Mouse (Mus musculus) hindbrain, embryonic 12.5 days (tissue): Measurements from ENCODE around the gene Dnaic1. TPM values are rescaled to one million over a fixed set of nuclear protein-coding genes. Genes with fewer than 3 reads are reported as not detected.
A peak's percentile ranks its signal among the peaks of the same experiment; 100 is the strongest.

Source experiments
- ATAC-seq: fragments of 200-750 bp; cut with Nextera tagmentation; 2 replicates; pipeline ENCODE4 v1.8.0; 2017; ENCODE audit warnings: moderate TSS enrichment; ENCODE audit not compliant: low FRiP score
- H3K27ac ChIP-seq: fragments of 300-500 bp; sonication (generic); 2 replicates; pipeline ENCODE4 v1.5.1; 2016; ENCODE audit warnings: mild to moderate bottlenecking
- H3K27me3 ChIP-seq: fragments of 300-500 bp; sonication (generic); 2 replicates; pipeline ENCODE4 v1.6.1; 2016; ENCODE audit warnings: mild to moderate bottlenecking
- H3K36me3 ChIP-seq: fragments of 300-500 bp; sonication (generic); 2 replicates; pipeline ENCODE4 v1.6.1; 2016; ENCODE audit warnings: mild to moderate bottlenecking
- H3K4me1 ChIP-seq: fragments of 300-500 bp; sonication (generic); 2 replicates; pipeline ENCODE4 v1.6.1; 2016
- H3K4me2 ChIP-seq: fragments of 300-500 bp; sonication (generic); replicated peaks from 2 replicates; pipeline ENCODE4 v1.6.1; 2016; ENCODE audit warnings: mild to moderate bottlenecking
- H3K4me3 ChIP-seq: fragments of 300-500 bp; sonication (generic); 2 replicates; pipeline ENCODE4 v1.5.1; 2016; ENCODE audit warnings: mild to moderate bottlenecking
- H3K9ac ChIP-seq: fragments of 300-500 bp; sonication (generic); 2 replicates; pipeline ENCODE4 v1.6.1; 2016; ENCODE audit warnings: mild to moderate bottlenecking, moderate library complexity
- H3K9me3 ChIP-seq: fragments of 300-500 bp; sonication (generic); replicated peaks from 2 replicates; pipeline ENCODE4 v1.6.1; 2016; ENCODE audit warnings: mild to moderate bottlenecking
- WGBS: fragments of 180-500 bp; shearing (Covaris S2); methylation state at CpG from one replicate; pipeline ENCODE4 v1.1.7; 2016; 5-methylcytosine and 5-hydroxymethylcytosine counted together
- polyA plus RNA-seq: library from polyadenylated mRNA; unstranded; fragments of >200 nt; fragmentation: Nextera tagmentation; extraction: Ambion mirVana; gene quantifications from 2 replicates; pipeline ENCODE4 v1.2.1, GENCODE M21; 2016

Dnaic1 gene
- 2.3 and 2.8 TPM in 2 replicates for polyA plus RNA-seq

GRCm38 (mm10) chr4:41569411-41569885 is at the start of gene Dnaic1, which contains the start of gene Fam219a:
TSS of gene Dnaic1 (plus strand) at chr4:41569775.
TSS of gene Fam219a (minus strand) at chr4:41569538.
- ATAC-seq = peak; percentile 98

DNA sequence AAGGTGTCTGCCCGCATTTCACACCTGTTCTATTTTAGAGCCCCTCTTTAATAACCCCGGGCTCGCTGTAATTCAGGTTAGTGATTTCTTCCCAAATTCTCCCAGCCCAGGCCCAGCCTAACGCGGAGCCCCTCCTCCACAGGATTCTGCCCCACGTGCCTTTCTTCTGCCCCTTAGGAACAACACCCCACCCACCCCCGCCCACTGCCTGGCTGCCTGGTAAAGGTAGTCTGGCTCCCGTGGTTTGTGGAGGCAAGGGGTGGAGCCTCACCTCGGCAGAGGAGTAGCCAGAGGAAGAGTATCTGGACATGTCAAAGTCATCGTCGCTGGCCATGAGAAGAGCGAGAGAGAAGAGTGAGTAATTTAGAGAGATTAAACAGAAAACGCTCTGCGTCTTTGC is 48.9 kb upstream of the Dnaic1 start:
- Histone ChIP-seq H3K27ac (no peak overlapping the region), H3K4me2 (no peak overlapping the region), H3K4me1 (no peaks in the 10 kb centered on the region), H3K36me3 (peaks cover 26% of the 10 kb centered on the region), H3K9ac (no peak overlapping the region), H3K4me3 (no peak overlapping the region), H3K27me3 (no peaks in the 10 kb centered on the region), H3K9me3 (no peaks in the 10 kb centered on the region)
- ATAC-seq = no peak
- 42% methylated on average over 14 of the region's 14 CpGs for WGBS

More at GRCm38 (mm10) chr4:41569411-41569885, at the start of gene Dnaic1, which contains the start of gene Fam219a:
- H3K27me3 ChIP-seq = no peaks in the 10 kb centered on the region; the same call in 1 of the 2 replicates
- no peaks in the 10 kb centered on the region for H3K36me3 ChIP-seq
- H3K4me3 ChIP-seq = peak within 1 kb of the TSS; percentile 77
- WGBS = under 1% methylated on average over 41 of the region's 41 CpGs
- peak within 1 kb of the TSS; percentile 64 for H3K4me2 ChIP-seq
- H3K27ac ChIP-seq = peak within 1 kb of the TSS; percentile 94
- H3K4me1 ChIP-seq = peaks cover 34% of the 10 kb centered on the region
- peak within 1 kb of the TSS; percentile 90 for H3K9ac ChIP-seq
- H3K9me3 ChIP-seq = no peaks in the 10 kb centered on the region

- Histone ChIP-seq H3K27ac (no peak overlapping the region), H3K36me3 (peaks cover 26% of the 10 kb centered on the region), H3K4me2 (no peak overlapping the region), H3K27me3 (no peaks in the 10 kb centered on the region), H3K4me3 (no peak overlapping the region), H3K9ac (no peak overlapping the region), H3K9me3 (no peaks in the 10 kb centered on the region), H3K4me1 (peaks cover 9% of the 10 kb centered on the region)
- WGBS = 84% methylated on average over 6 of the region's 6 CpGs
- ATAC-seq = no peak
Measured at GRCm38 (mm10) chr4:41522136-41522535, 47.4 kb upstream of the Dnaic1 start.

GRCm38 (mm10) chr4:41522788-41523187 is 46.8 kb upstream of the Dnaic1 start:
- Histone ChIP-seq H3K4me2 (no peak overlapping the region), H3K9ac (no peak overlapping the region), H3K27me3 (no peaks in the 10 kb centered on the region), H3K27ac (no peak overlapping the region), H3K4me3 (no peak overlapping the region), H3K4me1 (peaks cover 16% of the 10 kb centered on the region), H3K36me3 (peaks cover 26% of the 10 kb centered on the region), H3K9me3 (no peaks in the 10 kb centered on the region)
- no peak for ATAC-seq
- WGBS = 59% methylated on average over 5 of the region's 5 CpGs

DNA sequence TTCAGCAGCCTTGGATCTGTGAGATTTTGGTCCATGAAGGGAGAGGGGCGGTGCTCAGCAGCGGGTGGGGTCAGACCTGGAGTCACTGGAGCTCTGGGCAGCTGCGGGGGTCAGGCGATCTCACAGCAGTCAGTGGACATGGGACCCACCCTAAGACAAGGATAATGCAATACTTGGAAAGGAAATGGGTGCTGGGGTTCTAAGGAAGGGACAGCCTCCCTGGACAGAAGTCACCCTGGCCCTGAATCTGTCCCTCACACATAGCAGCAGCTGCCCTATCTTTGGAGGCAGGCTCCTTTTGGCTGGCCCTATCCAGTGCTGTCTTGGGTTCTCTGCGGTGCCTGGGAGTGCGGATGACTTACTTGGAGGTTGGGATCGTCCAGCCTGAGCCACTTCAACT is 45.7 kb upstream of the Dnaic1 start:
- Histone ChIP-seq H3K9ac (no peak overlapping the region), H3K36me3 (peaks cover 16% of the 10 kb centered on the region), H3K27me3 (no peaks in the 10 kb centered on the region), H3K27ac (no peak overlapping the region), H3K4me2 (no peak overlapping the region), H3K9me3 (no peaks in the 10 kb centered on the region), H3K4me1 (peaks cover 26% of the 10 kb centered on the region), H3K4me3 (no peak overlapping the region)
- 79% methylated on average over 7 of the region's 7 CpGs for WGBS
- no peak for ATAC-seq

DNA sequence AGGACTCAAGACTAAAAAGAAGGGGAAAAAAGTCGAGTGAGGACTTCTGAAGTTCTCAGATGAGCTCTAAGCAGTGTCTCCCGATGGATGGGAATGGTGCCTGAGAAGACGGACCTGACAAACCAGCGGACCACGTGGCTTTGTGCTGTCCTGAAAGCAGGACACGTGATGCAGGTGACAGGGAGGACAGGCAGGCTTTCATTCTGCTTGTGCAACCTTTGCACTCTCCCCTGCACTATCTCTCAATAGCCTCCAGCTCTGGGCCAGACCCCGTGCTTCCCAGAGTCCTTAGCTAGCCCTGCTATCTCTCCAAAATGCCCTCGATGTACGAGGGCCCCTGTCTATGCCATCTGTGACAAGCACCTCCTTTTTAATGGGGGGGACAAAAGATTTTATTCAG is 44.7 kb upstream of the Dnaic1 start:
- no peak for ATAC-seq
- no peak overlapping the region for H3K27ac ChIP-seq
- WGBS = 72% methylated on average over 9 of the region's 9 CpGs

DNA sequence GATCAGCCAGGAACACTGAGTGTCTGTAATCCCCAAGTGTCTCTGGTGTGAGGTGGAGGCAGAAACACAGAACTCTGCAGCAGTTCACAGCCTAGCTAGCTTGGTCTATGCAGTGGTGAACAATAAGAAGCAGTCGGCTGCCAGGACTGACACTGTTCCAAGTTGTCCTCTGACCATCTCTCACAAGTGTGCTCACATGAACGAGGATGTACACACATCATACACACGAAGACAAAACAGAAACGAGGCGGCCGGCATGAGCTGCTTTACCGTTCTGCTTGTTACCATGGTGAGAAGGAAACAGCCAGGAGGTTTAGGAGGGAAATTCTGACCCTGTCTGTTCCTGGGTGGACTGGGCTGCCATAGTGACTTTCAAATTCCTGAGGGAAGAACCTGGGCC is 43.0 kb upstream of the Dnaic1 start:
- Histone ChIP-seq H3K4me2 (0 out of 2 replicates have a peak overlapping the region, but pooled peaks have one; percentile 21), H3K4me1 (peaks cover 45% of the 10 kb centered on the region)
- 25% methylated on average over 7 of the region's 7 CpGs for WGBS

More for the DNA sequence above, 44.7 kb upstream of the Dnaic1 start:
- Histone ChIP-seq H3K4me2 (no peak overlapping the region), H3K4me3 (no peak overlapping the region), H3K4me1 (peaks cover 32% of the 10 kb centered on the region), H3K36me3 (peaks cover 7% of the 10 kb centered on the region), H3K9ac (no peak overlapping the region), H3K27me3 (no peaks in the 10 kb centered on the region), H3K9me3 (no peaks in the 10 kb centered on the region)

GRCm38 (mm10) chr4:41527076-41527475 is 42.5 kb upstream of the Dnaic1 start:
- ATAC-seq = no peak
- H3K4me2 ChIP-seq = peak overlapping the region; percentile 21; the same call in 1 of the 2 replicates
- H3K36me3 ChIP-seq = no peaks in the 10 kb centered on the region
- H3K4me1 ChIP-seq = peaks cover 50% of the 10 kb centered on the region
- no peaks in the 10 kb centered on the region for H3K9me3 ChIP-seq
- H3K27ac ChIP-seq = peak overlapping the region; percentile 72
- 28% methylated on average over 13 of the region's 13 CpGs for WGBS
- H3K9ac ChIP-seq = no peak overlapping the region
- no peaks in the 10 kb centered on the region for H3K27me3 ChIP-seq
- no peak overlapping the region for H3K4me3 ChIP-seq

More for the DNA sequence above, 43.0 kb upstream of the Dnaic1 start:
- Histone ChIP-seq H3K27ac (peak overlapping the region; percentile 72), H3K9me3 (no peaks in the 10 kb centered on the region), H3K4me3 (no peak overlapping the region), H3K9ac (no peak overlapping the region), H3K36me3 (no peaks in the 10 kb centered on the region), H3K27me3 (no peaks in the 10 kb centered on the region)
- ATAC-seq = no peak

DNA sequence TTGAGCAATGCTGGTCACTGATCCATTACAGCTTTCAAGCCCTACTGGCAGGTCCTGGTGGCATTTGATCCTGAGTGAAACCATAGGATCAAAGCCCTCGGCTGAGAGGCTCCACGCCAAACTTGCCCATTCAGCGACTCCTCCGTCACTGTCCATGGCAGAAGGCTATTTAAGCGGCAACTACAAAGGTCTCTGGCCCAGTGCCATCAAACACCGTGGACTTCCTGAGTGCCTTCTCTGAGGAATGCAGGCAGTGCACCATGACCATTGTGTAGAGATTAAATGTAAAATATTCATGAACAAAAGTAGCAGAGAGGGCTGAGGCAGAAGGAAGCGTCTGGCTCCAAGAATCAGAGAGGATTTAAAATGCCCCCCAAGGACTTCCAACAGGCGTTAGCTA is 41.6 kb upstream of the Dnaic1 start:
- H3K4me1 ChIP-seq = peaks cover 53% of the 10 kb centered on the region

GRCm38 (mm10) chr4:41532420-41532819 is 37.2 kb upstream of the Dnaic1 start:
- no peak overlapping the region for H3K27ac ChIP-seq
- H3K27me3 ChIP-seq = no peaks in the 10 kb centered on the region
- H3K4me3 ChIP-seq = no peak overlapping the region
- ATAC-seq = no peak
- no peak overlapping the region for H3K9ac ChIP-seq
- H3K4me1 ChIP-seq = peaks cover 40% of the 10 kb centered on the region
- WGBS = 32% methylated on average over 6 of the region's 6 CpGs
- H3K36me3 ChIP-seq = no peaks in the 10 kb centered on the region
- no peaks in the 10 kb centered on the region for H3K9me3 ChIP-seq
- H3K4me2 ChIP-seq = no peak overlapping the region

More for the DNA sequence above, 41.6 kb upstream of the Dnaic1 start:
- peak; percentile 43; the same call in 1 of the 2 replicates for ATAC-seq
- Histone ChIP-seq H3K4me2 (no peak overlapping the region), H3K27me3 (no peaks in the 10 kb centered on the region), H3K36me3 (no peaks in the 10 kb centered on the region), H3K27ac (peak overlapping the region; percentile 72), H3K9me3 (no peaks in the 10 kb centered on the region), H3K9ac (no peak overlapping the region), H3K4me3 (no peak overlapping the region)
- 13% methylated on average over 8 of the region's 8 CpGs for WGBS

DNA sequence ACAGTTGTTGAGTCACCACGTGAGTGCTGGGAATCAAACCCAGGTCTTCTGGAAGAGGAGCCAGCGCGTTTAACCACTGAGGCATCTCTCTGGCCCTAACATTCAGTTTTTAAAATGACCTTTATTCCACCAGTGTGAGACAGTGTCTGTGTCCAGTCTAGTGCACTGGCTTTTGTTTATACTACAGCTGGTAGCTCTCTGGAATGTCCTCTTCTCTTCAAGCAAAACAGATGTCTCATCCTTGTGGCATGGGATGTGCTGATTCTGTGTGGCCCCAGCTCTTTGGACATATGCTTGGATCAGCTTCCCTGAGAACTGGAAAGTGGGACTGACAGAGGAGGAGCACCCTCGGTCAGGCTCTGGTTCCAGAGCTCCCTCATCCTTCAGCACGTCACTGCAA is 34.7 kb upstream of the Dnaic1 start:
- 81% methylated on average over 5 of the region's 5 CpGs for WGBS
- H3K4me3 ChIP-seq = no peak overlapping the region
- no peak overlapping the region for H3K4me2 ChIP-seq
- no peaks in the 10 kb centered on the region for H3K9me3 ChIP-seq
- no peak for ATAC-seq
- H3K36me3 ChIP-seq = no peaks in the 10 kb centered on the region
- H3K9ac ChIP-seq = no peak overlapping the region
- no peaks in the 10 kb centered on the region for H3K27me3 ChIP-seq
- no peak overlapping the region for H3K27ac ChIP-seq
- H3K4me1 ChIP-seq = peaks cover 21% of the 10 kb centered on the region

GRCm38 (mm10) chr4:41542136-41542535 is 27.4 kb upstream of the Dnaic1 start:
- 0 out of 2 replicates have a peak overlapping the region, but pooled peaks have one; percentile 19 for H3K27ac ChIP-seq
- H3K9me3 ChIP-seq = no peaks in the 10 kb centered on the region
- no peak for ATAC-seq
- 74% methylated on average over 8 of the region's 8 CpGs for WGBS
- H3K27me3 ChIP-seq = no peaks in the 10 kb centered on the region
- H3K4me2 ChIP-seq = no peak overlapping the region
- H3K4me3 ChIP-seq = no peak overlapping the region
- no peaks in the 10 kb centered on the region for H3K36me3 ChIP-seq
- H3K9ac ChIP-seq = no peak overlapping the region
- H3K4me1 ChIP-seq = peaks cover 16% of the 10 kb centered on the region

GRCm38 (mm10) chr4:41545985-41546384 is 23.6 kb upstream of the Dnaic1 start:
- no peaks in the 10 kb centered on the region for H3K27me3 ChIP-seq
- H3K36me3 ChIP-seq = no peaks in the 10 kb centered on the region
- H3K9ac ChIP-seq = no peak overlapping the region
- no peak overlapping the region for H3K4me2 ChIP-seq
- no peaks in the 10 kb centered on the region for H3K9me3 ChIP-seq
- H3K4me1 ChIP-seq = peaks cover 16% of the 10 kb centered on the region
- no peak overlapping the region for H3K27ac ChIP-seq
- no peak overlapping the region for H3K4me3 ChIP-seq
- WGBS = 22% methylated on average over 8 of the region's 8 CpGs
- ATAC-seq = no peak
